Mouse (Mus musculus) fat pad, adult 2 months (tissue): Measurements from ENCODE around the gene 1700092M07Rik.

Experiments
- DNase-seq: peaks from one replicate; pipeline ENCODE4 v3.0.0-alpha.2; 2011; ENCODE audit warnings: low read depth, low spot score; ENCODE audit errors: extremely low read depth

Gene 1700092M07Rik

GRCm38 (mm10) chr19:8789171-8789570 is 48.7 kb downstream of the 1700092M07Rik start:
- no peak for DNase-seq

DNA sequence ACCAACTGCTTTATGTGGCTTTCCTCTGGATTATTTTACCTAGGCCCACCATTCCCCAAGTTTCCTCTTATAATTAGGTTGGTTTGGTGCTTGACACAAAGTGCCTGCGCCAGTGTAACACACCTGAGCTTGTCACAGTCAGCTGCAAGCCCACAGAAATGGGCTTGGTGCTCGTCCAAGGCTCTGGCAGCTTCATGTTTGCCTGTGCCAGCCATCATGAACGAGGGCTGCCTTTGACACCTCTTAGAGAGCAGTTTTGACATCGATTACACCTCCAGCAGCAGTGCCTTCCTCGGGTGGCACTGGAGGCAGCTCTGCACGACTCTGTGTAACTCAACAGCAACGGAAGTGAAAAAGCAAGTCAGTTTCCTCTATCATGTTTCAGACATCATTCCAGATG is 49.7 kb downstream of the 1700092M07Rik start:
- DNase-seq = no peak
